Mouse (Mus musculus): ENCODE measurements at regions not wholly inside any gene's neighbourhood (a gene's known extent, or its start where the extent isn't known, plus 50 kb on each side); places are given as distances from the start of the nearest gene placed in this dataset.

DNA sequence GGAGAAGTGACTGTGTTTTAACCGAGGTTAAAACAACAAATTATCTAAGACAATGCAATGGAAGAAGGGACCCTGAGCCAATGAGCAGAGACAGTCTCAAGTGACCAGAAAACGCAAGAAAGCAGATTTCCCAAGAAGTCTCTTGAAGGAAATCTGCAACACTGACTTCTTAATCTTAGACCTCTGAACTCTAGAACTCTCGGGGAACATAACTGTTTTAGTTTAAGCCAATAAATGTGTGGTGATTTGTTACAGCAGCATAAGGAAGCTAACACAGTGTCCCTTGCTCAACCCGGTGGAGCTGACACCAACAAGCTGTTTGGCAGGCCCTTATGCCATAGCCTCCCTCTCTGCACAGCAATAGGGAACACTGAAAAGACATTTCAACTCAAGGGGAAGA, 69.0 kb upstream of the Actbl2 start:
- TF ChIP-seq CTCF (IDR thresholded peaks at IDR 0.05; ENCODE audit: insufficient read depth, low read depth, low read length): no peak
- no peak for TF ChIP-seq POLR2A (IDR thresholded peaks at IDR 0.05; ENCODE audit: insufficient read depth, low read depth, low read length)
